Mouse (Mus musculus) CH12.LX (cell line): ENCODE results near the gene Samd4b. TPM values are rescaled to one million over a fixed set of nuclear protein-coding genes. Genes with fewer than 3 reads are reported as not detected.

Source experiments
- DNase-seq: peaks from one replicate; pipeline ENCODE4 v3.0.0-alpha.2; 2013; ENCODE audit errors: extremely low read depth
- H3K27ac ChIP-seq: 2 replicates; pipeline ENCODE4 v1.5.1; 2012; ENCODE audit warnings: low read depth, mild to moderate bottlenecking, control low read depth, moderate library complexity; ENCODE audit not compliant: insufficient read depth
- H3K27me3 ChIP-seq: replicated peaks from 2 replicates; pipeline ENCODE3; 2012; ENCODE audit warnings: inconsistent platforms
- H3K36me3 ChIP-seq, 2 experiments: replicated peaks in 1 of 2; 2 replicates each; pipeline versions ENCODE3 to v1.6.1; 2012; ENCODE audit warnings: inconsistent platforms in 1 of 2, low read length in 1 of 2, mild to moderate bottlenecking in 1 of 2, mixed read lengths in 1 of 2, moderate library complexity in 1 of 2; ENCODE audit not compliant: control insufficient read depth in 1 of 2, insufficient read depth in 1 of 2
- H3K4me1 ChIP-seq, 2 experiments: 2 replicates each; pipeline ENCODE4 v1.6.1; 2012; ENCODE audit warnings: inconsistent platforms in 1 of 2, moderate library complexity in 1 of 2; ENCODE audit not compliant: insufficient read depth in 2 of 2, control insufficient read depth in 1 of 2
- H3K4me2 ChIP-seq: 2 replicates; pipeline ENCODE4 v1.6.1; 2012; ENCODE audit warnings: low read depth, mild to moderate bottlenecking, control low read depth; ENCODE audit not compliant: poor library complexity, insufficient read depth, severe bottlenecking
- H3K4me3 ChIP-seq, 3 experiments: fragments of 150-350 bp in 1 of 3; sonication (generic) in 1 of 3; replicated peaks in 1 of 3; 2 replicates each; pipeline versions ENCODE3 to v1.5.1; 2011 to 2012; ENCODE audit warnings: low read depth in 2 of 3, low read length in 2 of 3, mild to moderate bottlenecking in 2 of 3, moderate library complexity in 2 of 3, control low read depth in 1 of 3, improper control_type of control experiment in 1 of 3, inconsistent platforms in 1 of 3, mixed read lengths in 1 of 3; ENCODE audit not compliant: poor library complexity in 1 of 3
- H3K79me2 ChIP-seq: replicated peaks from 2 replicates; pipeline ENCODE4 v1.6.1; 2012; ENCODE audit warnings: mild to moderate bottlenecking, moderate library complexity; ENCODE audit not compliant: control insufficient read depth, poor library complexity, insufficient read depth, severe bottlenecking; ENCODE audit errors: extremely low read depth
- H3K9ac ChIP-seq: 2 replicates; pipeline ENCODE4 v1.6.1; 2012; ENCODE audit warnings: low read depth, mild to moderate bottlenecking, control low read depth, moderate library complexity; ENCODE audit not compliant: insufficient read depth
- H3K9me3 ChIP-seq: replicated peaks from 2 replicates; pipeline ENCODE3; 2012; ENCODE audit warnings: low read length, inconsistent platforms, mixed read lengths
- BHLHE40 ChIP-seq: IDR thresholded peaks from 2 replicates; pipeline ENCODE4 v1.6.1; 2011; ENCODE audit warnings: mild to moderate bottlenecking, low read depth, low read length, improper control_type of control experiment
- CHD1 ChIP-seq: IDR thresholded peaks from 2 replicates; pipeline ENCODE4 v1.6.1; 2012; ENCODE audit warnings: low read depth, low read length, improper control_type of control experiment, inconsistent platforms
- CHD2 ChIP-seq: IDR thresholded peaks from 2 replicates; pipeline ENCODE4 v1.6.1; 2011; ENCODE audit warnings: low read length, improper control_type of control experiment
- CTCF ChIP-seq, 2 experiments: IDR thresholded peaks in 1 of 2; conservative IDR thresholded peaks in 1 of 2; 2 replicates each; pipeline ENCODE4 v1.5.1; 2011 to 2012; ENCODE audit warnings: low read depth in 2 of 2, low read length in 2 of 2, improper control_type of control experiment in 1 of 2, inconsistent platforms in 1 of 2, mild to moderate bottlenecking in 1 of 2, moderate library complexity in 1 of 2
- ELF1 ChIP-seq: IDR thresholded peaks from 2 replicates; pipeline ENCODE4 v1.6.1; 2014; ENCODE audit warnings: low read depth, mild to moderate bottlenecking, inconsistent platforms, low read length, improper control_type of control experiment
- EP300 ChIP-seq: IDR thresholded peaks from 2 replicates; pipeline ENCODE4 v1.6.1; 2011; ENCODE audit warnings: low read length, improper control_type of control experiment
- ETS1 ChIP-seq: conservative IDR thresholded peaks from 2 replicates; pipeline ENCODE4 v1.6.1; 2012; ENCODE audit warnings: low read depth, mild to moderate bottlenecking, inconsistent platforms, low read length, improper control_type of control experiment, moderate library complexity
- GABPA ChIP-seq: IDR thresholded peaks from 2 replicates; pipeline ENCODE4 v1.6.1; 2012; ENCODE audit warnings: low read depth, low read length, improper control_type of control experiment, inconsistent platforms; ENCODE audit not compliant: insufficient replicate concordance
- HCFC1 ChIP-seq: IDR thresholded peaks from 2 replicates; pipeline ENCODE4 v1.6.1; 2012; ENCODE audit warnings: low read depth, mild to moderate bottlenecking, inconsistent platforms, low read length, improper control_type of control experiment
- IRF4 ChIP-seq: IDR thresholded peaks from 2 replicates; pipeline ENCODE4 v1.6.1; 2014; ENCODE audit warnings: low read depth, mild to moderate bottlenecking, inconsistent platforms, low read length, improper control_type of control experiment
- JUND ChIP-seq: conservative IDR thresholded peaks from 2 replicates; pipeline ENCODE4 v1.6.1; 2011; ENCODE audit warnings: low read depth, low read length, improper control_type of control experiment
- MAFK ChIP-seq: IDR thresholded peaks from 2 replicates; pipeline ENCODE4 v1.6.1; 2011; ENCODE audit warnings: low read length, improper control_type of control experiment; ENCODE audit not compliant: insufficient replicate concordance
- MAX ChIP-seq: IDR thresholded peaks from 2 replicates; pipeline ENCODE4 v1.6.1; 2011; ENCODE audit warnings: low read length, improper control_type of control experiment
- MAZ ChIP-seq: IDR thresholded peaks from 2 replicates; pipeline ENCODE4 v1.6.1; 2012; ENCODE audit warnings: low read depth, mild to moderate bottlenecking, inconsistent platforms, low read length, improper control_type of control experiment, moderate library complexity
- MEF2A ChIP-seq: IDR thresholded peaks from 2 replicates; pipeline ENCODE4 v1.6.1; 2014; ENCODE audit warnings: low read depth, mild to moderate bottlenecking, inconsistent platforms, low read length, improper control_type of control experiment, borderline replicate concordance
- MXI1 ChIP-seq: IDR thresholded peaks from 2 replicates; pipeline ENCODE4 v1.6.1; 2011; ENCODE audit warnings: mild to moderate bottlenecking, low read depth, low read length, improper control_type of control experiment
- MYC ChIP-seq: IDR thresholded peaks from 2 replicates; pipeline ENCODE4 v1.6.1; 2011; ENCODE audit warnings: low read depth, mild to moderate bottlenecking, improper control_type of control experiment, low read length
- NELFE ChIP-seq: IDR thresholded peaks from 2 replicates; pipeline ENCODE4 v1.6.1; 2011; ENCODE audit warnings: low read depth, low read length, improper control_type of control experiment
- NRF1 ChIP-seq: IDR thresholded peaks from 2 replicates; pipeline ENCODE4 v1.6.1; 2014; ENCODE audit warnings: low read depth, mild to moderate bottlenecking, inconsistent platforms, low read length, improper control_type of control experiment, moderate library complexity
- POLR2A ChIP-seq: IDR thresholded peaks from 2 replicates; pipeline ENCODE4 v1.6.1; 2011; ENCODE audit warnings: low read depth, mild to moderate bottlenecking, improper control_type of control experiment, low read length
- POLR2AphosphoS2 ChIP-seq: IDR thresholded peaks from 2 replicates; pipeline ENCODE4 v1.6.1; 2011; ENCODE audit warnings: low read depth, low read length, improper control_type of control experiment
- RAD21 ChIP-seq: IDR thresholded peaks from 2 replicates; pipeline ENCODE4 v1.6.1; 2011; ENCODE audit warnings: low read depth, mild to moderate bottlenecking, low read length, improper control_type of control experiment, moderate library complexity
- RCOR1 ChIP-seq: conservative IDR thresholded peaks from 2 replicates; pipeline ENCODE4 v1.6.1; 2012; ENCODE audit warnings: low read depth, mild to moderate bottlenecking, inconsistent platforms, low read length, improper control_type of control experiment
- SIN3A ChIP-seq: IDR thresholded peaks from 2 replicates; pipeline ENCODE4 v1.6.1; 2012; ENCODE audit warnings: low read length, improper control_type of control experiment, inconsistent platforms
- SMC3 ChIP-seq: IDR thresholded peaks from 2 replicates; pipeline ENCODE4 v1.6.1; 2011; ENCODE audit warnings: low read depth, low read length, improper control_type of control experiment
- TBP ChIP-seq: conservative IDR thresholded peaks from 2 replicates; pipeline ENCODE4 v1.6.1; 2011; ENCODE audit warnings: low read depth, low read length, improper control_type of control experiment
- TCF12 ChIP-seq: IDR thresholded peaks from 2 replicates; pipeline ENCODE4 v1.6.1; 2014; ENCODE audit warnings: low read depth, mild to moderate bottlenecking, inconsistent platforms, low read length, improper control_type of control experiment
- USF1 ChIP-seq: IDR thresholded peaks from 2 replicates; pipeline ENCODE4 v1.6.1; 2014; ENCODE audit warnings: low read depth, mild to moderate bottlenecking, inconsistent platforms, low read length, improper control_type of control experiment
- USF2 ChIP-seq: conservative IDR thresholded peaks from 2 replicates; pipeline ENCODE4 v1.6.1; 2011; ENCODE audit warnings: low read depth, low read length, improper control_type of control experiment
- ZC3H11A ChIP-seq: IDR thresholded peaks from 2 replicates; pipeline ENCODE4 v1.6.1; 2012; ENCODE audit warnings: low read depth, mild to moderate bottlenecking, inconsistent platforms, low read length, improper control_type of control experiment
- ZMIZ1 ChIP-seq: IDR thresholded peaks from 2 replicates; pipeline ENCODE4 v1.6.1; 2012; ENCODE audit warnings: low read depth, mild to moderate bottlenecking, inconsistent platforms, low read length, improper control_type of control experiment
- ZNF384 ChIP-seq: IDR thresholded peaks from 2 replicates; pipeline ENCODE4 v1.6.1; 2012; ENCODE audit warnings: low read depth, low read length, improper control_type of control experiment, inconsistent platforms
- dilution Hi-C: fragments of 300-500 bp; cut with MboI; formaldehyde crosslinking; loops from 2 replicates; pipeline ENCODE4 v1.14.3; 2020; ENCODE audit warnings: low sequenced_read_pairs; ENCODE audit not compliant: extremely low pct_unique_long_range_greater_than_20kb, extremely low pct_ligation_motif_present
- in situ Hi-C: fragments of 300-500 bp; cut with MboI; formaldehyde crosslinking; loops from 3 replicates; pipeline ENCODE4 v1.14.3; 2019; ENCODE audit warnings: low sequenced_read_pairs, low pct_ligation_motif_present, low pct_unique_long_range_greater_than_20kb, mixed read lengths
- polyA plus RNA-seq: library from polyadenylated mRNA; unstranded; fragments of >175 nt; gene quantifications from 2 replicates; pipeline ENCODE4 v1.2.1, GENCODE M21; 2012; ENCODE audit warnings: low read depth; ENCODE audit not compliant: insufficient read length
- total RNA-seq, 2 experiments: library from RNA; depleted of rRNA; stranded (reverse); fragments of 300-350 nt in 1 of 2; fragments of >200 nt in 1 of 2; gene quantifications; 2 replicates each; pipeline ENCODE4 v1.2.3; 2012 to 2014

The Samd4b gene
- total and polyA plus RNA-seq, 3 experiments: 3.7 to 24.6 (median 10.0) TPM

GRCm38 (mm10) chr7:28386462-28386861, 211.5 kb downstream of the Samd4b start:
- Histone ChIP-seq H3K9me3 (no peaks in the 10 kb centered on the region), H3K27me3 (no peaks in the 10 kb centered on the region), H3K4me2 (no peak overlapping the region), H3K79me2 (peaks cover 4% of the 10 kb centered on the region), H3K27ac (peak overlapping the region; percentile 49), H3K4me3 (no peak overlapping the region), H3K4me1 (peaks cover 35 to 54% of the 10 kb centered on the region in 2 experiments), H3K36me3 (peaks cover 29 to 50% of the 10 kb centered on the region in 2 experiments), H3K9ac (no peak overlapping the region; the same call in 1 of the 2 replicates)
- DNase-seq: peak; percentile 94
- in situ Hi-C loops: no loop called here
- no peak for TF ChIP-seq ZNF384
- TF ChIP-seq SMC3: peak; percentile 95
- TF ChIP-seq CTCF (conservative IDR thresholded peaks at IDR 0.05 in 1 of 2, IDR thresholded peaks at IDR 0.05 in 1 of 2; ENCODE audit: low read depth in 2 of 2, low read length in 2 of 2): peak; percentile 66 to 93
- TF ChIP-seq IRF4: peak; percentile 96
- no peak for TF ChIP-seq POLR2AphosphoS2
- no peak for TF ChIP-seq EP300
- peak; percentile 48; the same call in 1 of the 2 replicates for TF ChIP-seq NELFE
- TF ChIP-seq TCF12: peak; percentile 54; the same call in 1 of the 2 replicates
- TF ChIP-seq RAD21: peak; percentile 91
- peak; percentile 64; the same call in 1 of the 2 replicates for TF ChIP-seq MAX
- TF ChIP-seq ETS1: no peak
- TF ChIP-seq SIN3A: peak; percentile 71
- peak; percentile 82 for TF ChIP-seq MAZ
- 0 out of 2 replicates have a peak, but pooled peaks have one; percentile 29 for TF ChIP-seq RCOR1
- TF ChIP-seq CHD2: 0 out of 2 replicates have a peak, but pooled peaks have one; percentile 2
- no peak for TF ChIP-seq ZMIZ1
- no peak for TF ChIP-seq JUND
- no peak for TF ChIP-seq TBP
- peak; percentile 68 for TF ChIP-seq MEF2A
- no peak for TF ChIP-seq USF1
- TF ChIP-seq BHLHE40: peak; percentile 55
- TF ChIP-seq GABPA: no peak
- TF ChIP-seq MAFK: no peak
- TF ChIP-seq MYC: peak; percentile 67; the same call in 1 of the 2 replicates
- peak; percentile 37; the same call in 1 of the 2 replicates for TF ChIP-seq ELF1
- TF ChIP-seq POLR2A: peak; percentile 31; the same call in 1 of the 2 replicates
- peak; percentile 52 for TF ChIP-seq MXI1
- peak; percentile 18; the same call in 1 of the 2 replicates for TF ChIP-seq HCFC1
- no peak for TF ChIP-seq CHD1
- peak; percentile 35 for TF ChIP-seq NRF1
- peak; percentile 77 for TF ChIP-seq ZC3H11A
- no peak for TF ChIP-seq USF2
- dilution Hi-C loops: no loop called here
